Mouse (Mus musculus) lung, embryonic 15.5 days (tissue): Measurements from ENCODE around the gene Rab3gap2. TPM values are rescaled to one million over a fixed set of nuclear protein-coding genes. Genes with fewer than 3 reads are reported as not detected.
A peak's percentile ranks its signal among the peaks of the same experiment; 100 is the strongest.

Source experiments
- ATAC-seq: fragments of 200-750 bp; cut with Nextera tagmentation; 2 replicates; pipeline ENCODE4 v1.8.0; 2017; ENCODE audit warnings: moderate number of reproducible peaks, borderline replicate concordance; ENCODE audit not compliant: low FRiP score, low TSS enrichment; ENCODE audit errors: extremely low read depth
- H3K27ac ChIP-seq: fragments of 300-500 bp; sonication (generic); 2 replicates; pipeline ENCODE4 v1.5.1; 2015; ENCODE audit warnings: moderate library complexity, mild to moderate bottlenecking, inconsistent platforms
- H3K27me3 ChIP-seq: fragments of 300-500 bp; sonication (generic); 2 replicates; pipeline ENCODE4 v1.6.1; 2015; ENCODE audit warnings: inconsistent platforms
- H3K36me3 ChIP-seq: fragments of 300-500 bp; sonication (generic); 2 replicates; pipeline ENCODE4 v1.6.1; 2015; ENCODE audit warnings: inconsistent platforms
- H3K4me1 ChIP-seq: fragments of 300-500 bp; sonication (generic); 2 replicates; pipeline ENCODE4 v1.6.1; 2015; ENCODE audit warnings: inconsistent platforms
- H3K4me2 ChIP-seq: fragments of 300-500 bp; sonication (generic); 2 replicates; pipeline ENCODE4 v1.6.1; 2015; ENCODE audit warnings: inconsistent platforms, mild to moderate bottlenecking, moderate library complexity
- H3K4me3 ChIP-seq: fragments of 300-500 bp; sonication (generic); 2 replicates; pipeline ENCODE4 v1.5.1; 2015; ENCODE audit warnings: mild to moderate bottlenecking, inconsistent platforms
- H3K9ac ChIP-seq: fragments of 300-500 bp; sonication (generic); 2 replicates; pipeline ENCODE4 v1.6.1; 2015; ENCODE audit warnings: inconsistent platforms
- H3K9me3 ChIP-seq: fragments of 300-500 bp; sonication (generic); 2 replicates; pipeline ENCODE4 v1.6.1; 2016; ENCODE audit warnings: inconsistent platforms
- WGBS: fragments of 180-500 bp; shearing (Covaris S2); methylation state at CpG from one replicate; pipeline ENCODE4 v1.1.7; 2015; 5-methylcytosine and 5-hydroxymethylcytosine counted together
- polyA plus RNA-seq: library from polyadenylated mRNA; unstranded; fragments of >200 nt; fragmentation: Nextera tagmentation; extraction: Ambion mirVana; gene quantifications from 2 replicates; pipeline ENCODE4 v1.2.1, GENCODE M21; 2015

Gene Rab3gap2
- polyA plus RNA-seq, 1 experiment from 2014 or later: 20.9 TPM

- ATAC-seq: peak; percentile 55
- Histone ChIP-seq H3K9ac (no peak overlapping the region), H3K27ac (no peak overlapping the region), H3K4me2 (no peak overlapping the region), H3K4me3 (no peak overlapping the region), H3K4me1 (no peaks in the 10 kb centered on the region), H3K9me3 (no peaks in the 10 kb centered on the region), H3K36me3 (peaks cover 48% of the 10 kb centered on the region), H3K27me3 (no peaks in the 10 kb centered on the region)
- 45% methylated on average over 14 of the region's 14 CpGs for WGBS
Measured at GRCm38 (mm10) chr1:185262565-185262964, 58.6 kb downstream of the Rab3gap2 start.

- Histone ChIP-seq H3K4me3 (no peak overlapping the region), H3K27me3 (no peaks in the 10 kb centered on the region), H3K36me3 (peaks cover 55% of the 10 kb centered on the region), H3K4me1 (no peaks in the 10 kb centered on the region), H3K9me3 (no peaks in the 10 kb centered on the region), H3K27ac (no peak overlapping the region), H3K4me2 (no peak overlapping the region), H3K9ac (no peak overlapping the region)
- WGBS: 79% methylated on average over 4 of the region's 4 CpGs
- ATAC-seq: no peak
Measured at GRCm38 (mm10) chr1:185268675-185269074, 64.8 kb downstream of the Rab3gap2 start.

GRCm38 (mm10) chr1:185270403-185271097 lies 66.6 kb downstream of the Rab3gap2 start:
- H3K4me3 ChIP-seq: no peak overlapping the region
- ATAC-seq: no peak
- no peaks in the 10 kb centered on the region for H3K9me3 ChIP-seq
- no peaks in the 10 kb centered on the region for H3K27me3 ChIP-seq
- H3K4me2 ChIP-seq: no peak overlapping the region
- no peak overlapping the region for H3K27ac ChIP-seq
- no peak overlapping the region for H3K9ac ChIP-seq
- WGBS: 83% methylated on average over 8 of the region's 8 CpGs
- no peaks in the 10 kb centered on the region for H3K4me1 ChIP-seq
- H3K36me3 ChIP-seq: peaks cover 53% of the 10 kb centered on the region

- Histone ChIP-seq H3K36me3 (peaks cover 51% of the 10 kb centered on the region), H3K9me3 (no peaks in the 10 kb centered on the region), H3K27me3 (no peaks in the 10 kb centered on the region), H3K4me3 (no peak overlapping the region), H3K9ac (no peak overlapping the region), H3K4me1 (no peaks in the 10 kb centered on the region), H3K27ac (no peak overlapping the region), H3K4me2 (no peak overlapping the region)
- ATAC-seq: no peak
- 95% methylated on average over 9 of the region's 9 CpGs for WGBS
Measured at GRCm38 (mm10) chr1:185271373-185271772, 67.5 kb downstream of the Rab3gap2 start.

- H3K27ac ChIP-seq: no peak overlapping the region
- no peaks in the 10 kb centered on the region for H3K9me3 ChIP-seq
- no peaks in the 10 kb centered on the region for H3K4me1 ChIP-seq
- H3K4me2 ChIP-seq: no peak overlapping the region
- H3K36me3 ChIP-seq: peaks cover 59% of the 10 kb centered on the region
- H3K4me3 ChIP-seq: no peak overlapping the region
- no peak overlapping the region for H3K9ac ChIP-seq
- ATAC-seq: no peak
- H3K27me3 ChIP-seq: no peaks in the 10 kb centered on the region
- WGBS: 86% methylated on average over 5 of the region's 5 CpGs
Measured at GRCm38 (mm10) chr1:185274819-185275545, 71.1 kb downstream of the Rab3gap2 start.

GRCm38 (mm10) chr1:185275976-185276375 lies 72.1 kb downstream of the Rab3gap2 start:
- 77% methylated on average over 7 of the region's 7 CpGs for WGBS
- no peaks in the 10 kb centered on the region for H3K27me3 ChIP-seq
- no peak overlapping the region for H3K4me3 ChIP-seq
- no peak overlapping the region for H3K4me2 ChIP-seq
- no peak overlapping the region for H3K9ac ChIP-seq
- no peaks in the 10 kb centered on the region for H3K4me1 ChIP-seq
- H3K9me3 ChIP-seq: no peaks in the 10 kb centered on the region
- no peak overlapping the region for H3K27ac ChIP-seq
- no peak; the same call in 1 of the 2 replicates for ATAC-seq
- H3K36me3 ChIP-seq: peaks cover 68% of the 10 kb centered on the region

- Histone ChIP-seq H3K27ac (no peak overlapping the region), H3K36me3 (peaks cover 62% of the 10 kb centered on the region), H3K4me3 (no peak overlapping the region), H3K4me2 (no peak overlapping the region), H3K9ac (no peak overlapping the region), H3K9me3 (no peaks in the 10 kb centered on the region), H3K4me1 (no peaks in the 10 kb centered on the region), H3K27me3 (no peaks in the 10 kb centered on the region)
- ATAC-seq: no peak
- WGBS: 74% methylated on average over 11 of the region's 11 CpGs
Measured at GRCm38 (mm10) chr1:185277022-185277421, 73.1 kb downstream of the Rab3gap2 start.

GRCm38 (mm10) chr1:185279288-185279687 lies 75.4 kb downstream of the Rab3gap2 start:
- Histone ChIP-seq H3K36me3 (peaks cover 68% of the 10 kb centered on the region), H3K4me1 (0 out of 2 replicates have a peak, but pooled peaks cover 2% of the 10 kb centered on the region), H3K9me3 (no peaks in the 10 kb centered on the region), H3K9ac (no peak overlapping the region), H3K27me3 (no peaks in the 10 kb centered on the region), H3K27ac (no peak overlapping the region), H3K4me3 (no peak overlapping the region), H3K4me2 (no peak overlapping the region)
- no peak for ATAC-seq
- WGBS: 63% methylated on average over 9 of the region's 9 CpGs

GRCm38 (mm10) chr1:185280616-185281015 lies 76.7 kb downstream of the Rab3gap2 start:
- Histone ChIP-seq H3K4me1 (peaks cover 11% of the 10 kb centered on the region), H3K9ac (no peak overlapping the region), H3K27me3 (no peaks in the 10 kb centered on the region), H3K27ac (no peak overlapping the region), H3K36me3 (peaks cover 61% of the 10 kb centered on the region), H3K4me3 (no peak overlapping the region), H3K9me3 (no peaks in the 10 kb centered on the region), H3K4me2 (no peak overlapping the region)
- WGBS: 89% methylated on average over 4 of the region's 4 CpGs
- no peak for ATAC-seq

GRCm38 (mm10) chr1:185282846-185283245 lies 78.9 kb downstream of the Rab3gap2 start:
- Histone ChIP-seq H3K4me2 (no peak overlapping the region), H3K9ac (no peak overlapping the region), H3K9me3 (no peaks in the 10 kb centered on the region), H3K36me3 (peaks cover 72% of the 10 kb centered on the region), H3K27me3 (no peaks in the 10 kb centered on the region), H3K27ac (no peak overlapping the region), H3K4me1 (peaks cover 11% of the 10 kb centered on the region), H3K4me3 (no peak overlapping the region)
- no peak for ATAC-seq
- WGBS: 82% methylated on average over 11 of the region's 11 CpGs

- Histone ChIP-seq H3K4me1 (peaks cover 11% of the 10 kb centered on the region), H3K4me3 (no peak overlapping the region), H3K27ac (no peak overlapping the region), H3K9me3 (no peaks in the 10 kb centered on the region), H3K36me3 (peaks cover 72% of the 10 kb centered on the region), H3K4me2 (no peak overlapping the region), H3K9ac (no peak overlapping the region), H3K27me3 (no peaks in the 10 kb centered on the region)
- 95% methylated on average over 15 of the region's 15 CpGs for WGBS
- ATAC-seq: no peak
Measured at GRCm38 (mm10) chr1:185283247-185283646, 79.3 kb downstream of the Rab3gap2 start.

- Histone ChIP-seq H3K36me3 (peaks cover 59% of the 10 kb centered on the region), H3K27me3 (no peaks in the 10 kb centered on the region), H3K9ac (no peak overlapping the region), H3K4me1 (peaks cover 11% of the 10 kb centered on the region), H3K4me3 (no peak overlapping the region), H3K27ac (0 out of 2 replicates have a peak overlapping the region, but pooled peaks have one; percentile 17), H3K4me2 (no peak overlapping the region), H3K9me3 (no peaks in the 10 kb centered on the region)
- ATAC-seq: peak; percentile 81
- WGBS: 36% methylated on average over 4 of the region's 4 CpGs
Measured at GRCm38 (mm10) chr1:185284740-185285139, 80.8 kb downstream of the Rab3gap2 start.
